Mouse (Mus musculus) spleen, adult 12 weeks (tissue): ENCODE results near the gene Raly.

ENCODE experiments used
- DNase-seq: peaks from one replicate; pipeline ENCODE4 v3.0.0; 2022; ENCODE audit warnings: low spot score

Gene Raly

GRCm38 (mm10) chr2:154790656-154791483 lies at the start of gene Raly, which contains the start of gene a:
Raly (plus strand) TSS chr2:154791096.
a (plus strand) TSS chr2:154791402.
- DNase-seq = peak; percentile 94

- DNase-seq = no peak
Observed at GRCm38 (mm10) chr2:154742911-154743819, 47.7 kb upstream of the Raly start.

GRCm38 (mm10) chr2:154743915-154744314 lies 47.0 kb upstream of the Raly start:
- no peak for DNase-seq

GRCm38 (mm10) chr2:154748383-154748782 lies 42.5 kb upstream of the Raly start:
- DNase-seq = no peak

- DNase-seq = no peak
Observed at GRCm38 (mm10) chr2:154749046-154750036, 41.6 kb upstream of the Raly start.

- DNase-seq = no peak
Observed at GRCm38 (mm10) chr2:154751924-154752323, 39.0 kb upstream of the Raly start.

- no peak for DNase-seq
Observed at GRCm38 (mm10) chr2:154754068-154754560, 36.8 kb upstream of the Raly start.

- DNase-seq = no peak
Observed at GRCm38 (mm10) chr2:154755791-154756190, 35.1 kb upstream of the Raly start.

GRCm38 (mm10) chr2:154757691-154758090 lies 33.2 kb upstream of the Raly start:
- no peak for DNase-seq

- DNase-seq = no peak
Observed at GRCm38 (mm10) chr2:154758454-154758853, 32.4 kb upstream of the Raly start.

- DNase-seq = no peak
Observed at GRCm38 (mm10) chr2:154763226-154763625, 27.7 kb upstream of the Raly start.

GRCm38 (mm10) chr2:154764828-154765497 lies 25.9 kb upstream of the Raly start:
- DNase-seq = no peak

- DNase-seq = no peak
Observed at GRCm38 (mm10) chr2:154765554-154766008, 25.3 kb upstream of the Raly start.

GRCm38 (mm10) chr2:154767051-154767450 lies 23.8 kb upstream of the Raly start:
- no peak for DNase-seq

- DNase-seq = no peak
Observed at GRCm38 (mm10) chr2:154769930-154770329, 21.0 kb upstream of the Raly start, which contains the start of gene Gm14214. Gm14214 (minus strand) TSS chr2:154770030.

- DNase-seq = no peak
Observed at GRCm38 (mm10) chr2:154771604-154772003, 19.3 kb upstream of the Raly start.

- no peak for DNase-seq
Observed at GRCm38 (mm10) chr2:154774032-154774431, 16.9 kb upstream of the Raly start.

- no peak for DNase-seq
Observed at GRCm38 (mm10) chr2:154776496-154776895, 14.4 kb upstream of the Raly start.

GRCm38 (mm10) chr2:154779648-154780047 lies 11.2 kb upstream of the Raly start:
- DNase-seq = no peak

GRCm38 (mm10) chr2:154782361-154782760 lies 8.5 kb upstream of the Raly start:
- no peak for DNase-seq
